Comparison of ENCODE assay signal across 38 mouse cellular contexts in genomic region chr1:155713306-155713705, GRCm38 (mm10). TPM values are rescaled to one million over a fixed set of nuclear protein-coding genes. Genes with fewer than 3 reads are reported as not detected.
DNase-seq lines count a peak whose midpoint lies in the region; ATAC-seq and TF ChIP-seq lines count a peak whose summit lies in the region.
"Had no signal": no experiment of that assay in that cellular context is flagged by ENCODE, and none has a peak within 500 bp of the region (broad histone marks: within the 10 kb centered on the region; RNA-seq: fewer than 3 reads in every experiment).

No protein-coding gene starts in this region.

- WGBS in forebrain, embryonic 16.5 days, result 67% methylated on average over 2 of the region's 2 CpGs
- WGBS in forebrain, embryonic 14.5 days, result 75% methylated on average over 2 of the region's 2 CpGs

- H3K4me3 ChIP-seq in forebrain, embryonic 16.5 days (replicated peaks; ENCODE audit: low read length), result no peak overlapping the region
- no peak overlapping the region for H3K4me3 ChIP-seq in forebrain, embryonic 14.5 days (ENCODE audit: low read depth, low read length)
- H3K4me3 ChIP-seq in layer of hippocampus, adult 2 months, result no peak overlapping the region
- H3K4me3 ChIP-seq: embryonic facial prominence, embryonic 13.5 days; forebrain, embryonic 10.5 days; gastrocnemius, adult 2 months; heart, adult 2 months; heart, embryonic 12.5 days; hindbrain, embryonic 13.5 days; midbrain, embryonic 10.5 days; midbrain, embryonic 15.5 days; neural tube, embryonic 15.5 days had no signal

- H3K36me3 ChIP-seq in forebrain, embryonic 16.5 days (ENCODE audit: control insufficient read depth, insufficient read depth), result no peaks in the 10 kb centered on the region
- no peaks in the 10 kb centered on the region for H3K36me3 ChIP-seq in forebrain, embryonic 14.5 days (ENCODE audit: control insufficient read depth, insufficient read depth, low read length)
- H3K36me3 ChIP-seq: embryonic facial prominence, embryonic 13.5 days; forebrain, embryonic 10.5 days; heart, embryonic 12.5 days; hindbrain, embryonic 13.5 days; midbrain, embryonic 10.5 days; midbrain, embryonic 15.5 days; neural tube, embryonic 15.5 days had no signal

- intact Hi-C loops in gastrocnemius, postnatal 36 days (cut with DNase I), result no loop called here

- H3K9me3 ChIP-seq in forebrain, embryonic 16.5 days (ENCODE audit: control insufficient read depth, low read length), result no peaks in the 10 kb centered on the region
- H3K9me3 ChIP-seq in forebrain, embryonic 14.5 days (replicated peaks; ENCODE audit: control insufficient read depth, low read length), result no peaks in the 10 kb centered on the region
- H3K9me3 ChIP-seq: embryonic facial prominence, embryonic 13.5 days; forebrain, embryonic 10.5 days; heart, embryonic 12.5 days; hindbrain, embryonic 13.5 days; midbrain, embryonic 10.5 days; midbrain, embryonic 15.5 days; neural tube, embryonic 15.5 days had no signal

- peak; percentile 26; the same call in 1 of the 2 replicates for ATAC-seq in forebrain, embryonic 16.5 days
- ATAC-seq in forebrain, embryonic 14.5 days, result no peak
- ATAC-seq: intestine, postnatal 0 days; midbrain, embryonic 15.5 days had no signal

- no peak overlapping the region for H3K9ac ChIP-seq in forebrain, embryonic 16.5 days (replicated peaks; ENCODE audit: low read depth, low read length)
- H3K9ac ChIP-seq in forebrain, embryonic 14.5 days (ENCODE audit: low read length), result no peak overlapping the region
- H3K9ac ChIP-seq: embryonic facial prominence, embryonic 13.5 days; heart, embryonic 12.5 days; hindbrain, embryonic 13.5 days; liver, embryonic 14.5 days; midbrain, embryonic 15.5 days; neural tube, embryonic 15.5 days had no signal

- no peak overlapping the region for H3K4me2 ChIP-seq in forebrain, embryonic 16.5 days (ENCODE audit: low read length)
- no peak overlapping the region for H3K4me2 ChIP-seq in forebrain, embryonic 14.5 days (ENCODE audit: low read length)
- H3K4me2 ChIP-seq: embryonic facial prominence, embryonic 13.5 days; heart, embryonic 12.5 days; hindbrain, embryonic 13.5 days; midbrain, embryonic 15.5 days; neural tube, embryonic 15.5 days had no signal

- no peaks in the 10 kb centered on the region for H3K27me3 ChIP-seq in forebrain, embryonic 16.5 days (replicated peaks; ENCODE audit: control insufficient read depth, insufficient read depth, low read length)
- H3K27me3 ChIP-seq in forebrain, embryonic 14.5 days (replicated peaks; ENCODE audit: control insufficient read depth, insufficient read depth, low read length), result no peaks in the 10 kb centered on the region
- H3K27me3 ChIP-seq: heart, embryonic 12.5 days had no signal

- no peaks in the 10 kb centered on the region; the same call in 1 of the 2 replicates for H3K4me1 ChIP-seq in forebrain, embryonic 16.5 days (replicated peaks; ENCODE audit: control insufficient read depth, insufficient read depth, low read length)
- no peaks in the 10 kb centered on the region for H3K4me1 ChIP-seq in forebrain, embryonic 14.5 days (ENCODE audit: control insufficient read depth, insufficient read depth, low read length)
- H3K4me1 ChIP-seq: embryonic facial prominence, embryonic 13.5 days had no signal

- no peak overlapping the region for H3K27ac ChIP-seq in forebrain, embryonic 16.5 days (ENCODE audit: low read length)
- no peak overlapping the region for H3K27ac ChIP-seq in forebrain, embryonic 14.5 days (ENCODE audit: low read depth, low read length)
- H3K27ac ChIP-seq in layer of hippocampus, adult 2 months, result no peak overlapping the region
- H3K27ac ChIP-seq: embryonic facial prominence, embryonic 13.5 days; forebrain, embryonic 10.5 days; gastrocnemius, adult 2 months; heart, adult 2 months; liver, embryonic 14.5 days; midbrain, embryonic 10.5 days; midbrain, embryonic 15.5 days; neural tube, embryonic 15.5 days had no signal

- no peak for DNase-seq in forebrain, embryonic 14.5 days (ENCODE audit: low spot score)
- peak; percentile 36 to 42 for DNase-seq in layer of hippocampus, adult 2 months (ENCODE audit: low spot score in 2 of 2)
- DNase-seq in layer of hippocampus, postnatal 25 days (ENCODE audit: extremely low spot score in 1 of 2, low spot score in 1 of 2), result no peak
- peak; percentile 61 to 63 for DNase-seq in right cerebral cortex, postnatal 10 days (ENCODE audit: low spot score in 2 of 2)
- no peak for DNase-seq in right cerebral cortex, postnatal 36 days (ENCODE audit: low spot score in 2 of 2)
- no peak for DNase-seq in gastrocnemius, postnatal 36 days
- no peak for DNase-seq in lung, postnatal 4 days
- DNase-seq: cerebellum, adult 11-12 months; gastrocnemius, adult 2 months; heart, adult 2 months; heart, postnatal 4 days; kidney, adult 9 months; kidney, postnatal 10 days; liver; lung, adult 2 months; lung, postnatal 14 days; retina, postnatal 1 day; thymus, adult 18-20 months; thymus, postnatal 25 days had no signal

- no peak for TF ChIP-seq CTCF in layer of hippocampus, adult 2 months (conservative IDR thresholded peaks at IDR 0.05)

RNA-seq across cellular contexts. Expression of gene Lhx4, which starts 38.2 kb away (rescaled TPM):
- polyA plus RNA-seq in forebrain, embryonic 16.5 days (2015; fragmentation: Nextera tagmentation; extraction: Ambion mirVana), result not detected in 2 replicates
- polyA plus RNA-seq in forebrain, embryonic 14.5 days (2014; fragmentation: Nextera tagmentation; extraction: Ambion mirVana), result 0.11 TPM in 1 of 2 replicates, not detected in the other
- total RNA-seq in layer of hippocampus, adult 2 months (2021), result not detected
- total RNA-seq in layer of hippocampus, postnatal 25 days (2021), result under 1 TPM in 1 of 2 experiments, not detected in 1; 0.07 TPM
- total RNA-seq in gastrocnemius, postnatal 36 days (2021), result not detected
- total RNA-seq: common myeloid progenitor, adult 5-6 weeks; gastrocnemius, adult 2 months; gastrocnemius, postnatal 4 days; heart, adult 2 months; heart, postnatal 4 days; megakaryocyte progenitor cell, adult 5-6 weeks; MEL had no signal
- polyA plus RNA-seq: embryonic facial prominence, embryonic 13.5 days; forebrain, embryonic 10.5 days; frontal cortex, adult 2 months; heart, adult 2 months; heart, embryonic 12.5 days; heart, postnatal 0 days; large intestine, adult 2 months; limb, embryonic 11.5 days; liver, embryonic 14.5 days; lung, adult 2 months; stomach, embryonic 16.5 days had no signal

Comparison
In these comparisons a context has a peak if more than half of its experiments do, and no peak if none do; other contexts are left out.
1. DNase-seq: peak in layer of hippocampus, adult 2 months (2 of 2) and right cerebral cortex, postnatal 10 days (2 of 2); none in forebrain, embryonic 14.5 days (single experiment), layer of hippocampus, postnatal 25 days (0 of 2), right cerebral cortex, postnatal 36 days (0 of 2), gastrocnemius, postnatal 36 days (0 of 2) and lung, postnatal 4 days (0 of 2).